Mouse (Mus musculus) lung, postnatal 0 days (tissue): ENCODE data around the gene Ano4. TPM values are rescaled to one million over a fixed set of nuclear protein-coding genes. Genes with fewer than 3 reads are reported as not detected.

Experiments used
- ATAC-seq: fragments of 200-750 bp; cut with Nextera tagmentation; 2 replicates; pipeline ENCODE4 v1.8.0; 2017; ENCODE audit warnings: moderate library complexity
- DNase-seq: peaks from one replicate; pipeline ENCODE4 v3.0.0-alpha.2; 2016; ENCODE audit warnings: low spot score
- H3K27ac ChIP-seq: fragments of 300-500 bp; sonication (generic); 2 replicates; pipeline ENCODE4 v1.5.1; 2014; ENCODE audit warnings: antibody characterized with exemption, mild to moderate bottlenecking, low read length, mixed read lengths
- H3K27me3 ChIP-seq: fragments of 300-500 bp; sonication (generic); replicated peaks from 2 replicates; pipeline ENCODE4 v1.6.1; 2014; ENCODE audit warnings: low read length, mixed read lengths; ENCODE audit not compliant: insufficient read depth
- H3K36me3 ChIP-seq: fragments of 300-500 bp; sonication (generic); 2 replicates; pipeline ENCODE4 v1.6.1; 2014; ENCODE audit warnings: low read length, mixed read lengths; ENCODE audit not compliant: insufficient read depth
- H3K4me1 ChIP-seq: fragments of 300-500 bp; sonication (generic); 2 replicates; pipeline ENCODE4 v1.6.1; 2014; ENCODE audit warnings: antibody characterized with exemption, low read depth, low read length, mixed read lengths; ENCODE audit not compliant: insufficient read depth
- H3K4me2 ChIP-seq: fragments of 300-500 bp; sonication (generic); replicated peaks from 2 replicates; pipeline ENCODE4 v1.6.1; 2014; ENCODE audit warnings: low read depth, mild to moderate bottlenecking, low read length, moderate library complexity, mixed read lengths
- H3K4me3 ChIP-seq: fragments of 300-500 bp; sonication (generic); 2 replicates; pipeline ENCODE4 v1.5.1; 2014; ENCODE audit warnings: low read depth, low read length
- H3K9ac ChIP-seq: fragments of 300-500 bp; sonication (generic); replicated peaks from 2 replicates; pipeline ENCODE4 v1.6.1; 2014; ENCODE audit warnings: low read depth, mild to moderate bottlenecking
- H3K9me3 ChIP-seq: fragments of 300-500 bp; sonication (generic); 2 replicates; pipeline ENCODE4 v1.6.1; 2016; ENCODE audit warnings: low read length, mixed read lengths
- CTCF ChIP-seq: IDR thresholded peaks from 2 replicates; pipeline ENCODE4 v1.5.1; 2016; ENCODE audit warnings: antibody characterized with exemption, mild to moderate bottlenecking
- EP300 ChIP-seq: IDR thresholded peaks from 2 replicates; pipeline ENCODE4 v1.6.1; 2016; ENCODE audit warnings: antibody characterized with exemption, mild to moderate bottlenecking, control low read depth
- WGBS: fragments of 180-500 bp; shearing (Covaris S2); extraction: QIAGEN DNeasy Blood & Tissue Kit; methylation state at CpG from one replicate; pipeline ENCODE4 v1.1.7; 2014; 5-methylcytosine and 5-hydroxymethylcytosine counted together
- polyA plus RNA-seq: library from polyadenylated mRNA; unstranded; fragments of >200 nt; fragmentation: Nextera tagmentation; extraction: Ambion mirVana; gene quantifications from 2 replicates; pipeline ENCODE4 v1.2.1, GENCODE M21; 2015

Gene Ano4
- polyA plus RNA-seq, 1 experiment from 2014 or later, result 0.11 TPM

- Histone ChIP-seq H3K36me3 (no peaks in the 10 kb centered on the region), H3K9me3 (no peaks in the 10 kb centered on the region), H3K4me1 (no peaks in the 10 kb centered on the region), H3K27ac (no peak overlapping the region), H3K27me3 (no peaks in the 10 kb centered on the region), H3K4me3 (no peak overlapping the region), H3K4me2 (no peak overlapping the region), H3K9ac (no peak overlapping the region)
- no peak for TF ChIP-seq CTCF
- no peak for TF ChIP-seq EP300
- 79% methylated on average over 6 of the region's 6 CpGs for WGBS
- no peak for DNase-seq
- ATAC-seq, result no peak
Observed at GRCm38 (mm10) chr10:89114381-89114780, 230.2 kb downstream of the Ano4 start.

- H3K4me1 ChIP-seq, result no peaks in the 10 kb centered on the region
- H3K27ac ChIP-seq, result no peak overlapping the region
- ATAC-seq, result no peak
- DNase-seq, result no peak
- TF ChIP-seq EP300 (no peak), CTCF (no peak)
- H3K27me3 ChIP-seq, result no peaks in the 10 kb centered on the region
- H3K36me3 ChIP-seq, result no peaks in the 10 kb centered on the region
- no peak overlapping the region for H3K9ac ChIP-seq
- WGBS, result 54% methylated on average over 2 of the region's 2 CpGs
- H3K4me2 ChIP-seq, result no peak overlapping the region
- no peaks in the 10 kb centered on the region for H3K9me3 ChIP-seq
- H3K4me3 ChIP-seq, result no peak overlapping the region
Observed at GRCm38 (mm10) chr10:89111466-89111865, 233.1 kb downstream of the Ano4 start.

GRCm38 (mm10) chr10:89110917-89111316 is 233.6 kb downstream of the Ano4 start:
- DNase-seq (no peak), ATAC-seq (no peak)
- Histone ChIP-seq H3K4me3 (no peak overlapping the region), H3K9me3 (no peaks in the 10 kb centered on the region), H3K27me3 (no peaks in the 10 kb centered on the region), H3K27ac (no peak overlapping the region), H3K4me1 (no peaks in the 10 kb centered on the region), H3K9ac (no peak overlapping the region), H3K4me2 (no peak overlapping the region), H3K36me3 (no peaks in the 10 kb centered on the region)
- 79% methylated on average over 1 of the region's 1 CpGs for WGBS
- TF ChIP-seq EP300 (no peak), CTCF (no peak)

DNA sequence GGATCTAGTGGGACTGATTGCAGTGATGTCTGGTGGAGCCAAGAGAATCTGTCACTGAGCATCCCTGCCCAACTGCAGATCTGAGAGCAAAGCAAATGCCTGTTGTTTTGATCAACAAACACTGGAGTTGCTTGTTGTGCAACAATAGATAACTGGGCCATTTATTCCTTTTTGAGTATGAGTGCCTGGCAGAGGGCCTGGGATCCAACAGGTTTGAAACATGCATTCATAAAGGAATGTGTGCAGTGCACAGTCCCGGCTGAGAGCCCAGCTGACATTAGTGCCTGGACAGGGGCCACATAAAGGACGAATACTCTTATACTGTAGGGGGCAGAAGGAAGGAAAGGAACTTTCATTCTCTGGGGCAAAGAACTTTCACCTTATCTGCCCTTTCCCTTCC is 241.0 kb downstream of the Ano4 start:
- no peaks in the 10 kb centered on the region for H3K27me3 ChIP-seq
- 39% methylated on average over 2 of the region's 2 CpGs for WGBS

DNA sequence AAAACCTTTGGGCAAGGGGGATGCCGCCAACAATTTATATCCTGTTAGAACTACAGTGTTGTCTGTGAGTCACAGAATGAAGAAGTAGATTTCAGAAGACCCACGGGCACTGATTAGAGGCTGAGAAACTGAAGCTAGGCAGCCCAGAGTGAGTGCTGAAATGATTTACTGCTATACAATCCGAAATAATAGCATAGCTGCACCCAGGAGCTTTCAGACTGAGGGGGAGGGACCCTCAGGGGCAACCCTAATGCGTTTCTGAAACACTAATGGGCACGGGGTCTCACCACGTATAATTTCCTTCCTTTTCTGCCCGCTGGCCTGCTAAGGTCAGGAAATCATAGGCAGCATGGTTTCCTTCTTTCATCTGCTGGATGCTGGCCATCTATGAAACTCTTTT is 242.5 kb downstream of the Ano4 start:
- DNase-seq, result no peak
- H3K27me3 ChIP-seq, result no peaks in the 10 kb centered on the region
- TF ChIP-seq EP300 (no peak), CTCF (no peak)
- H3K27ac ChIP-seq, result no peak overlapping the region
- H3K9me3 ChIP-seq, result no peaks in the 10 kb centered on the region
- H3K4me2 ChIP-seq, result no peak overlapping the region
- WGBS, result 40% methylated on average over 7 of the region's 7 CpGs
- H3K4me1 ChIP-seq, result no peaks in the 10 kb centered on the region
- no peak overlapping the region for H3K9ac ChIP-seq
- no peak for ATAC-seq
- H3K4me3 ChIP-seq, result no peak overlapping the region
- no peaks in the 10 kb centered on the region for H3K36me3 ChIP-seq

More for the DNA sequence above, 241.0 kb downstream of the Ano4 start:
- ATAC-seq (no peak), DNase-seq (no peak)
- Histone ChIP-seq H3K4me2 (no peak overlapping the region), H3K9ac (no peak overlapping the region), H3K4me1 (no peaks in the 10 kb centered on the region), H3K9me3 (no peaks in the 10 kb centered on the region), H3K4me3 (no peak overlapping the region), H3K27ac (no peak overlapping the region), H3K36me3 (no peaks in the 10 kb centered on the region)
- TF ChIP-seq EP300 (no peak), CTCF (no peak)

DNA sequence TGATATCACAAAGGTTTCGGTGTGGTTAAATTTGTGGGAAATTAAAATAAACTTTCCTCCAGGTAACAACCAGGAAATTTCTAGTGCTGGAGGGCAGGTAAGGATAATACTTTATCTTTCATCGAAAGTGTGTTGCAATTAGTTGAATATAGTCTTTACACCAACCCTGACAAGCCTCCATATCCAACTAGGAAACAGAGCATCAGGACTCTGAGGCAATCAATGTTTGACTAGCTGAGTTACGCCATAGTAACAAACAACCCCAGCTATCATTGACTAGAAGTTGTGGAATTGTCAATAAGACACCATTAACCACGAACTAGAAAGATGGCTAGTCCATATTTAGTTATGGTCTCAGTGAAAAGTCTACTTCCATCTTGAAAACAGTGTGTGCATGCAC is 246.4 kb downstream of the Ano4 start:
- DNase-seq (no peak), ATAC-seq (no peak)
- Histone ChIP-seq H3K9me3 (no peaks in the 10 kb centered on the region), H3K4me1 (no peaks in the 10 kb centered on the region), H3K27ac (no peak overlapping the region), H3K36me3 (no peaks in the 10 kb centered on the region), H3K4me2 (no peak overlapping the region), H3K9ac (no peak overlapping the region), H3K4me3 (no peak overlapping the region), H3K27me3 (no peaks in the 10 kb centered on the region)
- WGBS, result 65% methylated on average over 4 of the region's 4 CpGs
- TF ChIP-seq CTCF (no peak), EP300 (no peak)

GRCm38 (mm10) chr10:89092350-89093040 is 252.1 kb downstream of the Ano4 start:
- no peaks in the 10 kb centered on the region for H3K9me3 ChIP-seq
- WGBS, result 50% methylated on average over 9 of the region's 9 CpGs
- no peak overlapping the region for H3K9ac ChIP-seq
- no peak overlapping the region for H3K27ac ChIP-seq
- ATAC-seq (no peak), DNase-seq (no peak)
- no peaks in the 10 kb centered on the region for H3K4me1 ChIP-seq
- H3K27me3 ChIP-seq, result no peaks in the 10 kb centered on the region
- no peaks in the 10 kb centered on the region for H3K36me3 ChIP-seq
- H3K4me3 ChIP-seq, result no peak overlapping the region
- TF ChIP-seq CTCF, result no peak
- H3K4me2 ChIP-seq, result no peak overlapping the region
